Mouse (Mus musculus) embryonic stem cell, embryonic (primary cell): ENCODE results near the gene Psme1.

Experiments used
- CTCF ChIA-PET, 4 experiments: fragments of 300-600 bp in 2 of 4; fragments of 350-600 bp in 2 of 4; sonication (Branson Sonifier 250); formaldehyde crosslinking; loops; one replicate each; lab custom pipeline; 2022; ENCODE audit warnings: inconsistent platforms in 2 of 4; lab: Charles Lee
- POLR2A ChIA-PET, 4 experiments: fragments of 300-600 bp in 2 of 4; fragments of 350-600 bp in 2 of 4; sonication (Branson Sonifier 250); formaldehyde crosslinking; loops; one replicate each; lab custom pipeline; 2022; ENCODE audit warnings: antibody characterized with exemption in 4 of 4, inconsistent platforms in 1 of 4; lab: Charles Lee

Psme1 gene

GRCm38 (mm10) chr14:55579511-55580496 is 1.9 kb downstream of the Psme1 start:
- POLR2A ChIA-PET, result interaction anchor here in 3 of 4 experiments (0.6 to 8.0 kb wide), 17 partner anchors 11 to 1518 kb away, joined by 3 to 92 read pairs (median 4); partner anchors contain the start of genes A730061H03Rik (in 3 of the 3), Dcaf11 (in 3 of the 3), Psme2 (in 3 of the 3) and Rnf31 (in 3 of the 3)

GRCm38 (mm10) chr14:55580731-55581130 is 2.8 kb downstream of the Psme1 start:
- POLR2A ChIA-PET, result interaction anchor here in 3 of 4 experiments (0.6 to 8.0 kb wide), 11 partner anchors 10 to 1825 kb away, joined by 3 to 92 read pairs (median 4); partner anchors contain the start of genes Psme2 (in 3 of the 3), Rnf31 (in 3 of the 3), A730061H03Rik (in 2 of the 3) and Dcaf11 (in 2 of the 3)
- CTCF ChIA-PET, result interaction anchor here in 3 of 4 experiments (0.8 to 1.9 kb wide), 4 partner anchors 10 to 646 kb away, joined by 3 to 6 read pairs (median 4); partner anchors contain the start of genes Psme2 (in 2 of the 3), A730061H03Rik (in 1 of the 3) and Rnf31 (in 1 of the 3)

More at GRCm38 (mm10) chr14:55579511-55580496, 1.9 kb downstream of the Psme1 start:
- CTCF ChIA-PET, result interaction anchor here in 3 of 4 experiments (0.5 to 1.9 kb wide), 9 partner anchors 11 to 1484 kb away, joined by 3 to 5 read pairs (median 4); partner anchors contain the start of genes A730061H03Rik (in 1 of the 3), Psme2 (in 1 of the 3) and Rec8 (in 1 of the 3)

- POLR2A ChIA-PET, result interaction anchor here in 2 of 4 experiments (0.8 to 3.5 kb wide), 3 partner anchors 9 to 22 kb away, joined by 3 to 29 read pairs (median 8); partner anchors contain the start of genes A730061H03Rik (in 2 of the 2), Dcaf11 (in 1 of the 2) and Psme2 (in 1 of the 2)
Observed at GRCm38 (mm10) chr14:55581981-55582681, 4.2 kb downstream of the Psme1 start.

GRCm38 (mm10) chr14:55584303-55584701 is 6.4 kb downstream of the Psme1 start:
- CTCF ChIA-PET, result interaction anchor here in 3 of 4 experiments (0.6 to 1.9 kb wide), 6 partner anchors 17 to 178 kb away, joined by 3 to 6 read pairs (median 4); no protein-coding TSS in a partner anchor
- POLR2A ChIA-PET, result interaction anchor here (0.5 to 3.5 kb wide), 15 partner anchors 8 to 299 kb away, joined by 3 to 29 read pairs (median 4); partner anchors contain the start of genes A730061H03Rik (in 2 of the 4), Dcaf11 (in 2 of the 4), Fitm1 (in 2 of the 4) and Pck2 (in 2 of the 4)

More at GRCm38 (mm10) chr14:55581981-55582681, 4.2 kb downstream of the Psme1 start:
- CTCF ChIA-PET, result interaction anchor here in 2 of 4 experiments (0.7 to 1.9 kb wide), 3 partner anchors 9 to 85 kb away, joined by 3 to 6 read pairs (median 6); partner anchors contain the start of genes Psme2 (in 1 of the 2) and Rnf31 (in 1 of the 2)

GRCm38 (mm10) chr14:55584702-55585565 is 7.0 kb downstream of the Psme1 start, which contains the start of gene Emc9:
TSS of gene Emc9 (minus strand) at chr14:55585302.
- ChIA-PET POLR2A (interaction anchor here (0.5 to 3.5 kb wide), 35 partner anchors 9 to 691 kb away, joined by 3 to 29 read pairs (median 4); partner anchors contain the start of genes A730061H03Rik (in 3 of the 4), Pck2 (in 3 of the 4), Dcaf11 (in 2 of the 4) and Fitm1 (in 2 of the 4)), CTCF (interaction anchor here in 3 of 4 experiments (0.5 to 1.6 kb wide), 11 partner anchors 10 to 411 kb away, joined by 3 to 6 read pairs (median 4); partner anchors contain the start of genes A730061H03Rik (in 1 of the 3) and Fitm1 (in 1 of the 3))

- POLR2A ChIA-PET, result interaction anchor here in 3 of 4 experiments (0.6 to 3.5 kb wide), 29 partner anchors 10 to 692 kb away, joined by 3 to 29 read pairs (median 5); partner anchors contain the start of genes A730061H03Rik (in 3 of the 3), Pck2 (in 3 of the 3), Dcaf11 (in 2 of the 3) and Cbln3 (in 1 of the 3)
- CTCF ChIA-PET, result interaction anchor here in 3 of 4 experiments (0.5 to 1.6 kb wide), 7 partner anchors 10 to 35 kb away, joined by 3 to 6 read pairs (median 3); partner anchors contain the start of genes A730061H03Rik (in 1 of the 3) and Fitm1 (in 1 of the 3)
Observed at GRCm38 (mm10) chr14:55585566-55585960, 7.6 kb downstream of the Psme1 start.

- CTCF ChIA-PET, result no interaction called here
- POLR2A ChIA-PET, result interaction anchor here in 3 of 4 experiments (1.3 to 2.1 kb wide), 5 partner anchors 10 to 49 kb away, joined by 4 to 12 read pairs (median 7); partner anchors contain the start of genes A730061H03Rik (in 1 of the 3), Dcaf11 (in 1 of the 3), Fitm1 (in 1 of the 3) and Ipo4 (in 1 of the 3)
Observed at GRCm38 (mm10) chr14:55586149-55586548, 8.2 kb downstream of the Psme1 start.

- CTCF ChIA-PET, result no interaction called here
Observed at GRCm38 (mm10) chr14:55589271-55589670, 11.3 kb downstream of the Psme1 start.

GRCm38 (mm10) chr14:55589771-55590448 is 12.0 kb downstream of the Psme1 start:
- ChIA-PET POLR2A (interaction anchor here in 3 of 4 experiments (0.5 to 7.7 kb wide), 40 partner anchors 10 to 575 kb away, joined by 3 to 88 read pairs (median 12); partner anchors contain the start of genes A730061H03Rik (in 3 of the 3), Dcaf11 (in 3 of the 3), Gmpr2 (in 3 of the 3) and Nedd8 (in 3 of the 3)), CTCF (interaction anchor here in 3 of 4 experiments (0.6 to 2.2 kb wide), 11 partner anchors 9 to 575 kb away, joined by 3 to 18 read pairs (median 5); partner anchors contain the start of genes A730061H03Rik (in 1 of the 3), Dcaf11 (in 1 of the 3), Mdp1 (in 1 of the 3) and Ngdn (in 1 of the 3))

More at GRCm38 (mm10) chr14:55589271-55589670, 11.3 kb downstream of the Psme1 start:
- POLR2A ChIA-PET, result interaction anchor here in 3 of 4 experiments (1.5 to 7.7 kb wide), 6 partner anchors 12 to 83 kb away, joined by 3 to 85 read pairs (median 15); partner anchors contain the start of genes Fitm1 (in 2 of the 3), Psme1 (in 2 of the 3), Gmpr2 (in 1 of the 3) and Ipo4 (in 1 of the 3)

GRCm38 (mm10) chr14:55590748-55591330 is 12.9 kb downstream of the Psme1 start, which contains the start of gene Psme2:
TSS of gene Psme2 (minus strand) at chr14:55591113.
- ChIA-PET CTCF (interaction anchor here (0.6 to 2.2 kb wide), 35 partner anchors 10 to 940 kb away, joined by 3 to 18 read pairs (median 4); partner anchors contain the start of genes Dhrs4 (in 2 of the 4), Mdp1 (in 2 of the 4), Rec8 (in 2 of the 4) and A730061H03Rik (in 1 of the 4)), POLR2A (interaction anchor here (0.5 to 7.7 kb wide), 89 partner anchors 9 to 1008 kb away, joined by 3 to 88 read pairs (median 5); partner anchors contain the start of genes Gmpr2 (in 4 of the 4), Nedd8 (in 4 of the 4), A730061H03Rik (in 3 of the 4) and Dcaf11 (in 3 of the 4))

- ChIA-PET POLR2A (interaction anchor here (0.6 to 7.7 kb wide), 86 partner anchors 9 to 1007 kb away, joined by 3 to 88 read pairs (median 5); partner anchors contain the start of genes Gmpr2 (in 4 of the 4), Nedd8 (in 4 of the 4), A730061H03Rik (in 3 of the 4) and Dcaf11 (in 3 of the 4)), CTCF (interaction anchor here in 3 of 4 experiments (0.6 to 2.2 kb wide), 32 partner anchors 10 to 950 kb away, joined by 3 to 18 read pairs (median 4); partner anchors contain the start of genes Dhrs4 (in 2 of the 3), Mdp1 (in 2 of the 3), Rec8 (in 2 of the 3) and A730061H03Rik (in 1 of the 3))
Observed at GRCm38 (mm10) chr14:55591331-55591891, 13.5 kb downstream of the Psme1 start, which contains the start of gene Rnf31. TSS of gene Rnf31 (plus strand) at chr14:55591708.

- ChIA-PET POLR2A (interaction anchor here in 3 of 4 experiments (0.6 to 7.7 kb wide), 41 partner anchors 9 to 577 kb away, joined by 3 to 88 read pairs (median 11); partner anchors contain the start of genes A730061H03Rik (in 3 of the 3), Dcaf11 (in 3 of the 3), Irf9 (in 3 of the 3) and Psme1 (in 3 of the 3)), CTCF (interaction anchor here in 3 of 4 experiments (0.6 to 2.2 kb wide), 11 partner anchors 10 to 950 kb away, joined by 3 to 18 read pairs (median 3); partner anchors contain the start of genes A730061H03Rik (in 1 of the 3), Dcaf11 (in 1 of the 3), Psme1 (in 1 of the 3) and Rec8 (in 1 of the 3))
Observed at GRCm38 (mm10) chr14:55592226-55592625, 14.3 kb downstream of the Psme1 start.
